Mouse (Mus musculus) hindbrain, embryonic 14.5 days (tissue): Measurements from ENCODE around the gene 1700008O03Rik. TPM values are rescaled to one million over a fixed set of nuclear protein-coding genes. Genes with fewer than 3 reads are reported as not detected.
A peak's percentile ranks its signal among the peaks of the same experiment; 100 is the strongest.

Experiments used
- ATAC-seq: fragments of 200-750 bp; cut with Nextera tagmentation; 2 replicates; pipeline ENCODE4 v1.8.0; 2017; ENCODE audit warnings: moderate number of reproducible peaks, mild to moderate bottlenecking, moderate TSS enrichment, moderate library complexity; ENCODE audit not compliant: low FRiP score
- DNase-seq: peaks from one replicate; pipeline ENCODE4 v3.0.0-alpha.2; 2015; ENCODE audit warnings: low spot score
- H3K27ac ChIP-seq: fragments of 300-500 bp; sonication (generic); 2 replicates; pipeline ENCODE4 v1.5.1; 2014; ENCODE audit warnings: mild to moderate bottlenecking, moderate library complexity
- H3K27me3 ChIP-seq: fragments of 300-500 bp; sonication (generic); 2 replicates; pipeline ENCODE4 v1.6.1; 2014; ENCODE audit warnings: mild to moderate bottlenecking, low read length, mixed read lengths; ENCODE audit not compliant: control insufficient read depth, insufficient read depth
- H3K36me3 ChIP-seq: fragments of 300-500 bp; sonication (generic); replicated peaks from 2 replicates; pipeline ENCODE4 v1.6.1; 2014; ENCODE audit not compliant: control insufficient read depth, insufficient read depth
- H3K4me1 ChIP-seq: fragments of 300-500 bp; sonication (generic); replicated peaks from 2 replicates; pipeline ENCODE4 v1.6.1; 2014; ENCODE audit warnings: antibody characterized with exemption, low read length, mixed read lengths; ENCODE audit not compliant: control insufficient read depth, insufficient read depth
- H3K4me2 ChIP-seq: fragments of 300-500 bp; sonication (generic); replicated peaks from 2 replicates; pipeline ENCODE4 v1.6.1; 2014; ENCODE audit warnings: mild to moderate bottlenecking, moderate library complexity
- H3K4me3 ChIP-seq: fragments of 300-500 bp; sonication (generic); replicated peaks from 2 replicates; pipeline ENCODE4 v1.5.1; 2014; ENCODE audit warnings: mild to moderate bottlenecking, low read length
- H3K9ac ChIP-seq: fragments of 300-500 bp; sonication (generic); 2 replicates; pipeline ENCODE4 v1.6.1; 2014
- H3K9me3 ChIP-seq: fragments of 300-500 bp; sonication (generic); 2 replicates; pipeline ENCODE4 v1.6.1; 2016; ENCODE audit warnings: low read length; ENCODE audit not compliant: control insufficient read depth
- WGBS: fragments of 180-500 bp; shearing (Covaris S2); extraction: QIAGEN DNeasy Blood & Tissue Kit; methylation state at CpG from one replicate; pipeline ENCODE4 v1.1.7; 2014; 5-methylcytosine and 5-hydroxymethylcytosine counted together
- polyA plus RNA-seq: library from polyadenylated mRNA; unstranded; fragments of >200 nt; fragmentation: Nextera tagmentation; extraction: Ambion mirVana; gene quantifications from 2 replicates; pipeline ENCODE4 v1.2.1, GENCODE M21; 2014

The 1700008O03Rik gene
- polyA plus RNA-seq, 1 experiment from 2014 or later: 2.1 TPM

DNA sequence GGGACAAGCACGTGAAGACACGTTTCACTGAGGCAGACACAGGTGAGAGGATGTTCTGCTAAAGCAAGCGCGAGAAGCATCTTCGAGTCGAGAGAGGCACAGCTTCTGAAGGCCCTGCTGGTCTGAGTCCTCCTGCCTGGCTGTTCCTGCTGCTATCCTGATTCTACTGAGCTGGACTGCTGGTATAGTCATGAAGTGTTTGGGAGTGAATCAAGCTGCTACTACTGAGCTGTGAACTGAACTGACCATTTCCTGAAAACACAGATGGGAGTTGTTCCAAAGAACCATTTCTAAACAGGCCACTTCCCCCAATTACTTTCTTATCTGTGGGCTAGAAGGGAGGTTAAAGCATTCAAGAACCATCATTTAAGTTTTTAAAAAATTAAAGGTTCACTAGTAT, 27.7 kb upstream of the 1700008O03Rik start:
- Histone ChIP-seq H3K36me3 (no peaks in the 10 kb centered on the region), H3K4me2 (no peak overlapping the region), H3K27me3 (no peaks in the 10 kb centered on the region), H3K9ac (no peak overlapping the region), H3K27ac (no peak overlapping the region), H3K4me1 (no peaks in the 10 kb centered on the region), H3K4me3 (no peak overlapping the region), H3K9me3 (no peaks in the 10 kb centered on the region)
- 85% methylated on average over 6 of the region's 6 CpGs for WGBS
- no peak for DNase-seq
- no peak for ATAC-seq

DNA sequence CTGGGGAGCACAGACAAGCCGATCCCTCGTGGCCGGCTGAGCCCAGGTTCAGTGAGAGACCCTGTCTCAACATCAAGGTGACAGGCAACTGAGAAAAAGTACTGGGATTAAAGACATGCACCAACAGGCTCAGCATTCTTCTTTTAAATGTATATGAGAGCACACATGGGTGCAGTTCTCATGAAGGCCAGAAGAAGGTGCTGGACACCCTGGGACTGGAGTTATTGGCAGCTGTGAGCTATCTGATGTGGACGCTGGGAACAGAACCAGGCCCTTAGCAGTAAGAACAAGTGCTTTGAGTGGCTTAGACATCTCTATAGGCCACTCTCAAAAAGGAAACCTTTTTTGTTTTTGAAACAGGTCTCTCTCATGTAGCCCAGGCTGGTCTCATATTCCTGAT, 25.5 kb upstream of the 1700008O03Rik start:
- no peaks in the 10 kb centered on the region for H3K27me3 ChIP-seq

DNA sequence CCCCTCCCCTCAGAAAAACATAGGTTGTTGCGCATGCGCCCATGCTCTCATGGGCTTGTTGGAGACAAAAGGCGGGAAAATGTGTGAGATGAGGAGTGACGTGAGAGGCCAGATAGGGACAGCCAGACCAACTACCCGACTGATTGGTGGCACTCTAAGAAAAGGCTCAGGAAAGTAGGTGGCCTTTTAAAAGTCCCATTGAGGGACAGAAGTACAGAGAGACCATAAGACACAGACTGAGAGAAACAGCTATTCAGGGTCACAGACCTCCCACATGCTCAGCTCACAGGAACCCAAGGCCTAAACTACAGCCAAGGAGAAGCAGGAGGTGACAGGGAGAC, 20.4 kb upstream of the 1700008O03Rik start:
- H3K9me3 ChIP-seq: no peaks in the 10 kb centered on the region
- no peak overlapping the region for H3K9ac ChIP-seq
- H3K4me3 ChIP-seq: no peak overlapping the region
- ATAC-seq (no peak), DNase-seq (no peak)
- 0% methylated on average over 5 of the region's 5 CpGs for WGBS
- no peak overlapping the region for H3K27ac ChIP-seq
- H3K27me3 ChIP-seq: no peaks in the 10 kb centered on the region
- H3K36me3 ChIP-seq: no peaks in the 10 kb centered on the region
- peaks cover 3% of the 10 kb centered on the region; the same call in 1 of the 2 replicates for H3K4me1 ChIP-seq
- peak overlapping the region; percentile 13; the same call in 1 of the 2 replicates for H3K4me2 ChIP-seq

More for the DNA sequence above, 25.5 kb upstream of the 1700008O03Rik start:
- no peak overlapping the region for H3K4me3 ChIP-seq
- WGBS: 77% methylated on average over 4 of the region's 4 CpGs
- no peak overlapping the region for H3K9ac ChIP-seq
- H3K4me2 ChIP-seq: no peak overlapping the region
- DNase-seq: no peak
- H3K4me1 ChIP-seq: peaks cover under 1% of the 10 kb centered on the region; the same call in 1 of the 2 replicates
- no peaks in the 10 kb centered on the region for H3K9me3 ChIP-seq
- H3K36me3 ChIP-seq: no peaks in the 10 kb centered on the region
- ATAC-seq: no peak
- no peak overlapping the region for H3K27ac ChIP-seq

DNA sequence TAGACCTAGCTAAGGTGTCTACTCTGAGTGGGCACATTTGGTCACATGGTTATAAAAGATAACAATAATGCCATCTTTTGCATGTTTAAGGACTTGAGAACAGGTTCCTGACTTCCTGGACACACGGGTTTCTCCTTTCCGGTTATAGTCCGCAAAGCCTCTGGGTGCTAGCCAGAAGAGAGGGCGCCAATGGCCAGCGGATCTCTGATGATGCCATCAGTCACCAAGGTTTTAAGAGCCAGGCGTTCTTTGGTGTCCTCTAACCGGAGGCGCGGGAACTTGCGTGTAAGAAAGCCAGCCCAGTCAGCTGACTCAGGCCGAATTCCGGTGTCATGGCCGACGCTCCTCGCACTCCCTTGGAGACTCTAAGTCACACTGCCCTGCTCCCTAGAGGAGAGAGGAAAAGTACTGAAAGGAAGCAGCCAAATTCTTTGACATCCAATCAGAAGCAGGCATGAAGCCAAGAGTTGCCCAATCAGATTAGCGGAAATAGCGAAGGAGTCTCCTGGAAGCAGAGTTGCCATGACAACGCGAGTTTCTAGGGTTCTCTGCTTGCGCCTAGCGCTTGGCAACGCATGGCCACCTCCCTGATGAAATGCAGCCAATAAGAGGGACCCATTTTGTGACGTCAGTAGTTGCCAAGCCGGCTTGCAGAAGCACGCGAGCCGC, 19.9 kb upstream of the 1700008O03Rik start:
- Histone ChIP-seq H3K27me3 (no peaks in the 10 kb centered on the region), H3K4me1 (peaks cover 3% of the 10 kb centered on the region; the same call in 1 of the 2 replicates), H3K27ac (peak overlapping the region; percentile 75), H3K4me3 (peak overlapping the region; percentile 27), H3K9ac (no peak overlapping the region), H3K4me2 (peak overlapping the region; percentile 50), H3K36me3 (no peaks in the 10 kb centered on the region), H3K9me3 (no peaks in the 10 kb centered on the region)
- DNase-seq (peak; percentile 100), ATAC-seq (peak; percentile 97)
- WGBS: 2% methylated on average over 27 of the region's 27 CpGs

DNA sequence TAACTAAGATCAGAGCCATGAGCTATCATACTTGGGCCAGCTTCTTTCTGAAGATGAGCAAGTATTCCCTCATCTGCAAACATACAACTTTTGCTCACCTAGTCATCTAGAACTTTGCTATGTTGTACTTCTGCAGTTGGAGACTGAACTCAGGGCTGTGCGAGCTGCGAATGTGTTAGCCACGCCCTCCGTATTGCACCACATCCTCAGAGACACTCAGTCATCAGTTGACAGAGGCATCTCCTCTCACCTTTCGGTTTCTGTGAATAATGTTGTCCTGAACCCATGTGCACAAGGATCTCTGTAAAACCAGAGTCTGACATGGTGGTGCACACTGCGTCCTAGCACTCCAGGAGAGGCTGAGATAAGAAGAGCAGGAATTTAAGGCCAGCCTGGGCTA, 16.1 kb upstream of the 1700008O03Rik start:
- no peak overlapping the region for H3K4me2 ChIP-seq
- no peak overlapping the region for H3K27ac ChIP-seq
- H3K4me3 ChIP-seq: no peak overlapping the region
- H3K4me1 ChIP-seq: peaks cover 3% of the 10 kb centered on the region; the same call in 1 of the 2 replicates
- no peaks in the 10 kb centered on the region for H3K36me3 ChIP-seq
- no peaks in the 10 kb centered on the region for H3K9me3 ChIP-seq
- no peaks in the 10 kb centered on the region for H3K27me3 ChIP-seq
- WGBS: 88% methylated on average over 6 of the region's 6 CpGs
- H3K9ac ChIP-seq: no peak overlapping the region
- ATAC-seq (no peak), DNase-seq (no peak)

DNA sequence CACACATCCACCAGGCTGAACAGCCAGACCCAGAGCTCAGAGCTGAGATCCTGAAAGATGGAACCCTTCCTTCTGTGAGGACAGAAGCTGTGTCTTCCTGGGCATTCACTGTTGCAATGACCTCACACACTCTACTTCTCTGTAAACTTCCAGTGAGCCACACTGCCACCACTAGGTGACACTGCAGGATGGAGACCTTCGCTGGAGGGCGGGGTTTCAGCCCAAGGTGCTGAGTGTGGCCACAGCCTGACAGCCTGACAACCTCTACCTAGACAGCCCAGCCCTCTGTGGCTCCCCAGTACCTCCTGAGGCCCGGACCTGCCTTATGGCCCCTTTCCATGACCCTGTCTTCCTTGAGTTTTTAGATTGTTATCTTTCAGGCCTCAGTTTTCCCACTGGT, 12.9 kb upstream of the 1700008O03Rik start:
- peak; percentile 54 for ATAC-seq

DNA sequence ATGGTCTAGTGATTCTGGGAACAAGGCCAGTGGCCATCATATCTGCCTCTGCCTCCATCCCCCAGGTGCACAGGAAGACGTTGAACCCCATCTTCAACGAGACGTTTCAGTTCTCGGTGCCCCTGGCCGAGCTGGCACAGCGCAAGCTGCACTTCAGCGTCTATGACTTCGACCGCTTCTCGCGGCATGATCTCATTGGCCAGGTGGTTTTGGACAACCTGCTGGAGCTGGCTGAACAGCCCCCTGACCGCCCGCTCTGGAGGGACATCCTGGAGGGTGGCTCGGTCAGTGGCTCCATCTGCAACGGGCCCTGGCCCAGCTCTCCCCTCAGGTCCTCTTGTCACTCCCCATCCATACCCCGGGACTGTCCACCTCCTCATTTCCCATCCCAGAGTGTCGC, 7.7 kb upstream of the 1700008O03Rik start:
- Histone ChIP-seq H3K27ac (no peak overlapping the region), H3K4me3 (no peak overlapping the region), H3K4me2 (no peak overlapping the region), H3K4me1 (no peaks in the 10 kb centered on the region), H3K9me3 (no peaks in the 10 kb centered on the region), H3K27me3 (no peaks in the 10 kb centered on the region), H3K9ac (no peak overlapping the region), H3K36me3 (no peaks in the 10 kb centered on the region)
- ATAC-seq (no peak), DNase-seq (no peak)
- 94% methylated on average over 17 of the region's 17 CpGs for WGBS

More for the DNA sequence above, 12.9 kb upstream of the 1700008O03Rik start:
- H3K4me3 ChIP-seq: no peak overlapping the region
- H3K36me3 ChIP-seq: no peaks in the 10 kb centered on the region
- no peaks in the 10 kb centered on the region for H3K4me1 ChIP-seq
- no peak overlapping the region for H3K4me2 ChIP-seq
- H3K9me3 ChIP-seq: no peaks in the 10 kb centered on the region
- no peak overlapping the region for H3K27ac ChIP-seq
- peak; percentile 68 for DNase-seq
- H3K27me3 ChIP-seq: no peaks in the 10 kb centered on the region
- H3K9ac ChIP-seq: 0 out of 2 replicates have a peak overlapping the region, but pooled peaks have one; percentile 4
- 21% methylated on average over 3 of the region's 3 CpGs for WGBS

DNA sequence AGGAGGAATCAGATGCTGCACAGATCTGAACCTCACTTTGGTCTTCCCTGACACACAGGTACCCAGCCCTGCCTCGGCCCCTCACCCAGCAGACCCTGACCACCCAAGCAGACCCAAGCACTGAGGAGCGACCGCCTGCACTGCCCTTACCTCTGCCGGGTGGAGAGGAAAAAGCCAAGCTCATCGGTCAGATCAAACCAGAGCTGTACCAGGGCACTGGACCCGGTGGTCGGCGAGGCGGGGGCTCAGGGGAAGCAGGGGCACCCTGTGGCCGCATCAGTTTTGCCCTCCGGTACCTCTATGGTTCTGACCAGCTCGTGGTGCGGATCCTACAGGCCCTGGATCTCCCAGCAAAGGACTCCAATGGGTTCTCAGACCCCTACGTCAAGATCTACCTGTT, 6.7 kb upstream of the 1700008O03Rik start:
- 86% methylated on average over 14 of the region's 14 CpGs for WGBS
- no peak overlapping the region for H3K4me3 ChIP-seq
- H3K9me3 ChIP-seq: no peaks in the 10 kb centered on the region
- H3K9ac ChIP-seq: no peak overlapping the region
- H3K4me2 ChIP-seq: no peak overlapping the region
- no peaks in the 10 kb centered on the region for H3K4me1 ChIP-seq
- DNase-seq: no peak
- no peaks in the 10 kb centered on the region for H3K27me3 ChIP-seq
- no peaks in the 10 kb centered on the region for H3K36me3 ChIP-seq
- H3K27ac ChIP-seq: no peak overlapping the region
- ATAC-seq: no peak

DNA sequence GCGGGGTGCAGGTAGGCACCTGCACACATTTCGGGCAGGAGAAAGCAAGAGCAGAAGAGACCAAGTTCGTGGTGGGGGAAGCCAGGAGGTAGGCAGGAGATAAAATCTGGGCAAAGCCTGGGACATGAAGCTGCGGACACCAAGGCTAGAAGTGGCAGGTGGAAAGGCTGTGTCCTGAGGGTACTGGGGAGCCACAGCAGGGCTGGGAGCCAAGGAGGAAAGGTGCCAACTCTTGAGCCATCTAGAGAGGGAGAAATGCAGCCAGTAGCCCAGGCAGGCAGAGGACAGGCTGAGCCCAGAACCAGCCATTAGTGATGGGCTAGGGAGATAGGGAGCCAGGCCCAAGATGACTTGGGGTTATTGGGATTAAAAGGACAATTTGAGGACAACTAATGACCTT, 6.2 kb upstream of the 1700008O03Rik start:
- Histone ChIP-seq H3K9me3 (no peaks in the 10 kb centered on the region), H3K27ac (no peak overlapping the region), H3K4me2 (no peak overlapping the region), H3K4me3 (no peak overlapping the region), H3K27me3 (no peaks in the 10 kb centered on the region), H3K9ac (no peak overlapping the region), H3K36me3 (no peaks in the 10 kb centered on the region), H3K4me1 (no peaks in the 10 kb centered on the region)
- DNase-seq: no peak
- 81% methylated on average over 4 of the region's 4 CpGs for WGBS
- no peak for ATAC-seq

DNA sequence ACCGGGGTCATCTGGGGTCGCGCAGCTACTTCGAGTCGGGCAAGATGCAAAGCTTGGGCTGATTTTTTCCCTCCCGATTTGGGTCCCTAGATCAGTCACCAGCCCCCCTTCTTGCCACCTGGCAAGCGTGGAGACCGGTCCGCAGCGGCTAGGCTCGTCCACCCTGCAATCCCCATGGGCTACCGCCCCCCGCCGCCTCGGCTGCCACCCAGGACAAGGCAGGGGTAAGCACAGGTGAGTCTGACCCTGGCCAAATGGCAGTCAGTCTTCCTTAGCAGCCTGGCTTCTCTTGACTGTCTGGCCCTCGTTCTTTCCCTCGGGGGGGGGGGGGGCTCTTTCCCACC, 932 bp downstream of the 1700008O03Rik start:
- H3K27me3 ChIP-seq: no peaks in the 10 kb centered on the region
- peaks cover 7% of the 10 kb centered on the region; the same call in 1 of the 2 replicates for H3K4me1 ChIP-seq
- H3K4me3 ChIP-seq: peak overlapping the region; percentile 55
- H3K4me2 ChIP-seq: peak overlapping the region; percentile 97
- 3% methylated on average over 17 of the region's 17 CpGs for WGBS
- no peak overlapping the region for H3K27ac ChIP-seq
- DNase-seq (no peak), ATAC-seq (peak; percentile 62)
- peak overlapping the region; percentile 83 for H3K9ac ChIP-seq
- H3K9me3 ChIP-seq: no peaks in the 10 kb centered on the region
- no peaks in the 10 kb centered on the region for H3K36me3 ChIP-seq
